Mouse (Mus musculus) erythroid progenitor cell, adult 5-6 weeks (primary cell): ENCODE data around the gene Klhl36. TPM values are rescaled to one million over a fixed set of nuclear protein-coding genes. Genes with fewer than 3 reads are reported as not detected.

Source experiments
- ATAC-seq: replicated peaks from 2 replicates; pipeline ENCODE4 v1.8.0; 2016; ENCODE audit warnings: moderate number of reproducible peaks, mild to moderate bottlenecking, moderate TSS enrichment, inconsistent platforms; ENCODE audit not compliant: poor library complexity, low FRiP score, severe bottlenecking
- total RNA-seq, 2 experiments: library from RNA; stranded (forward) in 1 of 2; stranded (reverse) in 1 of 2; fragments of 150-400 nt in 1 of 2; fragments of 186-747, 209-891 nt in 1 of 2; gene quantifications; 2 replicates each; pipeline versions ENCODE4 v1.2.3 to v1.2.4; 2015 to 2017; ENCODE audit warnings: low replicate concordance in 2 of 2

The Klhl36 gene
- total RNA-seq, 2 experiments from 2014 or later: 2.3 TPM; not detected in 1

- no peak for ATAC-seq
Measured at GRCm38 (mm10) chr8:119916237-119916892, 54.3 kb downstream of the Klhl36 start.

GRCm38 (mm10) chr8:119917415-119917814 lies 55.3 kb downstream of the Klhl36 start:
- ATAC-seq: peak; percentile 62

- ATAC-seq: peak; percentile 95
Measured at GRCm38 (mm10) chr8:119918155-119918567, 56.1 kb downstream of the Klhl36 start.

GRCm38 (mm10) chr8:119923259-119923658 lies 61.2 kb downstream of the Klhl36 start:
- ATAC-seq: no peak

- no peak for ATAC-seq
Measured at GRCm38 (mm10) chr8:119925428-119925827, 63.4 kb downstream of the Klhl36 start.

- ATAC-seq: peak; percentile 51; the same call in 1 of the 2 replicates
Measured at GRCm38 (mm10) chr8:119926474-119926873, 64.4 kb downstream of the Klhl36 start.

Other genes starting within 250 kb of the Klhl36 start
- not detected in 2 replicates for gene Adad2, start 249.5 kb upstream of the Klhl36 start, total RNA-seq (2015; ENCODE audit: low replicate concordance)
- gene Adad2, start 249.5 kb upstream of the Klhl36 start, total RNA-seq (2017; ENCODE audit: low replicate concordance): not detected in 2 replicates
- gene Kcng4, start 226.6 kb upstream of the Klhl36 start, total RNA-seq (2015; ENCODE audit: low replicate concordance): not detected in 2 replicates
- not detected in 2 replicates for gene Kcng4, start 226.6 kb upstream of the Klhl36 start, total RNA-seq (2017; ENCODE audit: low replicate concordance)
- gene Wfdc1, start 195.9 kb upstream of the Klhl36 start, total RNA-seq (2015; ENCODE audit: low replicate concordance): not detected in 2 replicates
- gene Wfdc1, start 195.9 kb upstream of the Klhl36 start, total RNA-seq (2017; ENCODE audit: low replicate concordance): not detected in 2 replicates
- gene Atp2c2, start 162.3 kb upstream of the Klhl36 start, total RNA-seq (2015; ENCODE audit: low replicate concordance): not detected in 2 replicates
- not detected in 2 replicates for gene Atp2c2, start 162.3 kb upstream of the Klhl36 start, total RNA-seq (2017; ENCODE audit: low replicate concordance)
- 4.2 TPM in 1 of 2 replicates, not detected in the other for gene Tldc1, start 83.8 kb upstream of the Klhl36 start, total RNA-seq (2015; ENCODE audit: low replicate concordance)
- 0.51 TPM in 1 of 2 replicates, not detected in the other for gene Tldc1, start 83.8 kb upstream of the Klhl36 start, total RNA-seq (2017; ENCODE audit: low replicate concordance)
- gene Cotl1, start 21.7 kb upstream of the Klhl36 start, total RNA-seq (2015; ENCODE audit: low replicate concordance): 17.2 and 53.0 TPM in 2 replicates
- gene Cotl1, start 21.7 kb upstream of the Klhl36 start, total RNA-seq (2017; ENCODE audit: low replicate concordance): 60.7 and 71.3 TPM in 2 replicates
- gene Usp10, start 48.1 kb downstream of the Klhl36 start, total RNA-seq (2015; ENCODE audit: low replicate concordance): 47.8 and 119 TPM in 2 replicates
- gene Usp10, start 48.1 kb downstream of the Klhl36 start, total RNA-seq (2017; ENCODE audit: low replicate concordance): 77.7 and 112 TPM in 2 replicates
- gene Gm20388, start 48.6 kb downstream of the Klhl36 start, total RNA-seq (2015; ENCODE audit: low replicate concordance): 4.2 and 5.0 TPM in 2 replicates
- 7.4 TPM in 1 of 2 replicates, not detected in the other for gene Gm20388, start 48.6 kb downstream of the Klhl36 start, total RNA-seq (2017; ENCODE audit: low replicate concordance)
- gene Crispld2, start 130.2 kb downstream of the Klhl36 start, total RNA-seq (2015; ENCODE audit: low replicate concordance): 2.2 and 4.6 TPM in 2 replicates
- 1.9 and 2.1 TPM in 2 replicates for gene Crispld2, start 130.2 kb downstream of the Klhl36 start, total RNA-seq (2017; ENCODE audit: low replicate concordance)
- gene Zdhhc7, start 239.2 kb downstream of the Klhl36 start, total RNA-seq (2015; ENCODE audit: low replicate concordance): 6.8 and 8.0 TPM in 2 replicates
- gene Zdhhc7, start 239.2 kb downstream of the Klhl36 start, total RNA-seq (2017; ENCODE audit: low replicate concordance): 9.2 and 9.6 TPM in 2 replicates